Mouse (Mus musculus) thymus, postnatal 10 days (tissue): Measurements from ENCODE around the gene Ppp2r1a.

Source experiments
- DNase-seq, 2 experiments: peaks; one replicate each; pipeline ENCODE4 v3.0.0; 2021; ENCODE audit warnings: low spot score in 2 of 2

The Ppp2r1a gene

DNA sequence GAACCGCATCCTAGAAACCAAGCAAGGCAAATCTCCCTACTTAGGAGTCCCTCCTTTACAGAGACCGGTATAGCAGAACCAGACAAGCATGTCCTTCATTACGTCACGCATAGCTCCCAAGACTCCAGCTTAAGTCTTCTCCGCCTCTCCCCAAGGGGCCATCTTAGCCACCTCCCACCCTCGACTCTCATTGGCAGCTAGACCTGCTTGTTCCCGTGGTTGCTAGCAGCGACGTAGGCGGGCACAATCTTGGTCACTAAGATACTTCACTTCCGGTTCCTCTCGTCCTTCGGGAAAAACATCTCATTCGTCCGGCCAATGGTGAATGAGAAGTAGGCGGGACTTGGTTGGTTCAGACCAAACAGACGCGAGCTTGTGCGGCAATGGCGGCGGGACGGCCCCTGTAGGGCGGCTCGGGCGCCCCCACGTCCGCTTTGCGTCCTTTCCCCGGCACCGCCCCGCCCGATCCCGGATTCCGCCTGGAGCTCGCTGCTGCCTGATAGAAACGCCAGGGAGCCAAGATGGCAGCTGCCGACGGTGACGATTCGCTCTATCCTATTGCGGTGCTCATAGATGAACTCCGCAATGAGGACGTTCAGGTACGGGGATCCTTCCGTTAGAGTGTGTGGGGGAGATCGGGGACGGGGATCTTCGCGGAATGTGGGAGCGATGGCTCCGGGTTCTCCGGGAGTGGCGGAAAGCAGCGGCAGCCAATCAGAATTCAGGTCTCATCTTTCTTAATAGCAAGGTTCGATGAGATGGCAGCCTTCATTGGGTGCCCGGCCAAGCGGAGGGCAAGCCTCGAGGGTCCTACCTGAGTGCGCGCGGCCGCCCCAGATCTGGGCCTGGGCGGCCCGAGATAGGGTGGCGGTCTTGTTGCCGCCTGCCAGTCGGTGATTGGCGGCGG, at the start of gene Ppp2r1a:
Gene Ppp2r1a (plus strand): TSS at position 327 of the 907 bp plus-strand sequence.
- DNase-seq, result peak; percentile 93 to 97

DNA sequence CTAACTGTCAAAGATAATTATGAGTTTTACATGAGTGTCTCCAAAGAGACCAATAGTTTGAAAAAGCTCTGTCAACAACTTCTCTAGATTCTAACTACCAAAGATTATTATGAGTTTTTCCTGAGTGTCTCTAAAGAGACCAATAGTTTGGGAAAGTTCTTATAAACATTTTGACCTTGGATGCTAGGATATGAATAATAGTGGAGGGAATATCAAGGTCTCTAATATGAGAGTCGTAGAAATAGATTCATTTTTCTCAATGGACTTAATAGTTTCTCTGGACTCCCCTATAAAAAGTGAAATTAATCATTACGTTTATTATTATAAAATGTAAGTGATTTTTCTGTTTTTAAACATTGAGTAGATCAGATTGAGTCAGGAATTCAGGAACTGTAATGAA, 40.1 kb upstream of the Ppp2r1a start, which contains the start of gene Vmn1r231:
Gene Vmn1r231 (minus strand): TSS at position 101 of the 400 bp plus-strand sequence.
- DNase-seq, result no peak

DNA sequence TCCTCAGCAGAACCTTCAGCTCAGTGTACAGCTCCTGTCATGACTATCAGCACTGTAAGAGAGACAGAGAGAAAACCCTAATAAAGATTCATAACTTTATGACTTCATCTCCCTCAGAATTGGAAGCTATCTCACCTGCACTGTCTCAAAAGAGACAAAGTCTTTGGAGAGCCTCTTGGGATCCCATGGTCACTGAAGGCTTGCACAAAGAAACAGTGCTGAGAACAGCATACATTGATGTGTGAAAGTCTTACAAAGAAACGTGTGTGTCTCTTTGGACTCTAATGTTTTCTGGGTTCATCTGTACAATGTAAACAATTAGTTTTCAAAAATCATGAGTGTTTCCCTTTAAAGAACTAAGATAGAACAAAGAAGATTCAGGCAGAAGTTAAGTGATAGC, 25.5 kb upstream of the Ppp2r1a start, which contains the start of gene Vmn1r232:
Gene Vmn1r232 (minus strand): TSS at position 101 of the 400 bp plus-strand sequence.
- DNase-seq, result no peak

GRCm38 (mm10) chr17:20944226-20944625, 885 bp upstream of the Ppp2r1a start:
- DNase-seq, result no peak

DNA sequence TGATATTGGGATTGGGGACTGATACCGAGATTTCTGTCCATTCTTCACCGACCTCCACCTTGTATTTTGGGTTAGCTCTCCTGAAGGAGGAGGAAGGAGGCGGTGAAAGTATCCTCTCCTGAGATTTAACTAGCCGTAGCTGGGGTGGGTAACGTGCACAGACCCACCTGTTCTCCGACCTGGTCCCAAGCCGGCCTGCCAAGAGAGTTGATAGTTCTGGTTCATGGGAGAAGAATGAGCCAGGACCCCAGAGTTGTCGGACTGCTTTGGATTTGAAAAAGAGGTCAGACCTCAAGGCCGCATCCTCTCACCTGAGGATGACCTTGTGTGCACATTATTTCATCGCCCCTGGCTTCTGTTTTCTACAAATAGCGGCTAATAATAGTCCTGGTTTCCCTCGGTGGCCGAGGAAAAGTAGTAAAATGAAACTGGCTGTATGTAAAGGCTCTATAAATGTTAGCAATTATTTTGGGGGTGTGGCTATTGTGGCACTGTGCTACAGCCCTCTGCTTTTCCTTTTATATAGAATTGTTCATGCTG, 985 bp downstream of the Ppp2r1a start:
- peak; percentile 7 to 22 for DNase-seq

- no peak for DNase-seq
Measured at GRCm38 (mm10) chr17:20946636-20947035, 1.5 kb downstream of the Ppp2r1a start.

GRCm38 (mm10) chr17:20960386-20960785, 15.3 kb downstream of the Ppp2r1a start:
- DNase-seq, result no peak

DNA sequence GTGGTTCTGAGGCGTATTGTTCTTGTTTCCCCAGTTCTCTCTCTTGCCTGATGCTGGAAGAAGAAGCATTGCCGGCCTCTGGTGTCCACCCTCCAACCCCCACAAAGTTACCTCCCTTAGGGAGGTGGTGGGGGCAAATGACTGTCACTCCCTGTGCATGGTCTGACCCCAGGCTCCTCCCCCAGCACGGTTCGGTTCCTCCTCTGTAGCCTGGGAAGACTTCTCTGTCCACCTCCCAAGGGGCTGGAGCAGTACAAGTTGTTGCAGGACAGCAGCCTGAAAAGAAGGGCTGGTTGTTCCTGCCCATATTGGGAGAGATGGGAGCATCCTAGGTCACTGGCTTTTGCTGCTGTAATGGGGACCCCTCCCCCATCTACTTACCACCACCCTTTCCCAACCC, 20.3 kb downstream of the Ppp2r1a start:
- DNase-seq, result no peak

GRCm38 (mm10) chr17:20966681-20967080, 21.6 kb downstream of the Ppp2r1a start:
- no peak for DNase-seq

- no peak for DNase-seq
Measured at GRCm38 (mm10) chr17:20993716-20994115, 48.6 kb downstream of the Ppp2r1a start.

DNA sequence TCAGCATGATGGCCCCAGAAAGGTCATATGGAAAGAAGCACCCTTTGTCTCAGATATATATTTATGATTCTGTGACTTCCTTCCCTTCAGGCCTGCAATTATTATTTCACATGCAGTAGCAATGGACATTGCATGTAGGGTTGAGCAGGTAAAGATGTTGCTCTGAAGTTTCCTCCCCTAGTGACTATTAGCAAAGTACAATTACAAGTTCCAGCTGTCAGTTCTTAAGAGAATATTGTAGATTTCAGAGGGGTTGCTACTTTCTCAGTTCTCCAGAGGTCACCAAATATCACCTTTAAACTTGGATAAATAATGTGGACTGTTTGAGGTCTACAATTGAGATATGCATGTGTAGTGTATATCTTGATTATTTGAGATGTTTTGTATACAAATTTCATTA, 51.3 kb downstream of the Ppp2r1a start, which contains the start of gene Vmn1r233:
Gene Vmn1r233 (minus strand): TSS at position 101 of the 400 bp plus-strand sequence.
- DNase-seq, result no peak

GRCm38 (mm10) chr17:21008382-21009331, 63.5 kb downstream of the Ppp2r1a start, which contains the start of gene Zfp160:
Gene Zfp160, plus strand, starts transcription at chr17:21008903.
- peak; percentile 73 to 77 for DNase-seq

- DNase-seq, result no peak
Measured at GRCm38 (mm10) chr17:21009726-21010125, 64.6 kb downstream of the Ppp2r1a start.
